Mouse (Mus musculus): Measurements from ENCODE around the gene Galnt6.
A peak's percentile ranks its signal among the peaks of the same experiment; 100 is the strongest.
"Not testable (repeated sequence)": the region's sequence is repeated elsewhere in the genome, so short reads cannot be mapped to it uniquely, and the experiment has no call there.

Galnt6 gene

DNA sequence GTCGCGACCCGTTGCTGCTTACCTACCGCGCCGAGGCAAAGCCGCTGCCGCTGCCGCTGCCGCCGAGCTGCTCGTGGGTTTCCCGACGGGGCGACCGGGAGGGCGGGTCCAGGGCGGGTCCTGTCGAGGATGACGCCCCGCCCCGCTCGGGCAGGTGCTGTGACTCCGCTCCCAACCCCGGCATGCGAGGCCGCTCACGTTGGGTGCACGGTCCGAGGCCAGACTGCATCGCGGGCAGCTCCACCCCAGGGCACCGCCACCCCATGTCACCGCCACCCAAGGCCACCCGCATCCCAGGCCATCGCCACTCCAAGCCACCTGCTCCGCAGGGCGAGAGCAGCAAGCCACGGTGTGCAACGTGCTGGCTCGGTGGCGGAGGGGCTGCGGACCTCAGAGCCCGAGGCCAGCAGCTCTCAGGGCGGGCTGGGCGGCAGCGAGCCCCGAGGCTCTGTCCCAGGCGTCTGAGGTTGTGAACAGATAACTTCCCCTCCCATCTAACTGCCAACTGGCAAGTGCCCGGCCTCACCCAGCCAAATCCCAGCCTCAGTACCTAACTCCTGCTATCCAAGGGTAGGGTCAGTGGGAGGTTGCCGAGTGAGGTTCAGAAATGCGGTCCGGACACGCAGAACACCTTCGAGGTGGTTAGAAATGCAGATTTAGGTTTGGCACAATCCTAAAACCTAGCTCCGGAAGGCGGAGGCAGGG, at the start of gene Galnt6:
TSS of gene Galnt6 (minus strand) at position 96 of the 705 bp plus-strand sequence.
- no peak for DNase-seq

DNA sequence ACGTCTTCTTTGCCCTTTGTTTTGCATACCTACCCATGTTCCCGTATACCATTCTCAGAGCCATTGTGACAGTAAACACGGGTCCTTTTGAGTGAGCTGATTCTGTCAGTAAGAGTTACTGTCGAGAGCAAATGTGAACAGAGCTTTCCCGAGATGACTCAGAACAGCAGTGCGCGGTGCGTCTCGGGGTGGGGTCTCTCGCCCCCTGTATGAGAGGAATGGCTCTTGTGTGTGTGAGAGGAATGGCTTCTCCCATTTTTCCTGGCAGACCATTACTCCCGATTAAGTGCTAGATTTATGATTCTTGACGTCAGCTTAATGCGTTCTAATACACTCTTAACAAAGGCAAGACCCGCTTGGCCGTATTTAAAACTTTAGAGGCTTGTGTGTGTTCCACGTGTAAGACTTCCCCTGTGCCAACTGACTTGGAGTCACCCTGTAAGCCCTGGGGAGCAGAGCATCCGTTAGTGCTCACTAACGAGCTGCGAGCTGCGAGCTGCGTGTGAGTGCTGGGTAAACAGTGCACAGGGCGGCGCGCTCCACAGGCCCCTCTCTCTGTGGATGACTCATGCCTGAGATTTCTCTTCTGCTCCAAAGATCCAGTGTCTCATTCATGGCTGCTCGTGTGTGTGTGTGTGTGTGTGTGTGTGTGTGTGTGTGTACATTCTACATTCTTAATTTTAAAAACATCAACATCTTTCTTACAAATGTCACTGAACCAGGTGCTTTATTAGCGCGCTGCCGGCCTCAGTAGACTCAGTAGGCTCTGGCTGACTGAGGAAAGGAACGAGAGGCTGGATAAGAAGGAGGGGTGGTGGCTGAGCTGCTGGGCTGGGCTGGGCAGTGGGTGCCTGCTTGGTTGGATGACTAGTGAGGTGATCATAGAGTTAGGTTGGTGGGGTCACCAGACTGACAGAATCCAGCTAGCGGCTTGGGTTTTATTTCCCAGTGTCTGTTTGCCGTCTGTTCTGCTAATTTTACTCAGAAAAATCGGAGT, 48.1 kb upstream of the Galnt6 start:
- no peak for DNase-seq

DNA sequence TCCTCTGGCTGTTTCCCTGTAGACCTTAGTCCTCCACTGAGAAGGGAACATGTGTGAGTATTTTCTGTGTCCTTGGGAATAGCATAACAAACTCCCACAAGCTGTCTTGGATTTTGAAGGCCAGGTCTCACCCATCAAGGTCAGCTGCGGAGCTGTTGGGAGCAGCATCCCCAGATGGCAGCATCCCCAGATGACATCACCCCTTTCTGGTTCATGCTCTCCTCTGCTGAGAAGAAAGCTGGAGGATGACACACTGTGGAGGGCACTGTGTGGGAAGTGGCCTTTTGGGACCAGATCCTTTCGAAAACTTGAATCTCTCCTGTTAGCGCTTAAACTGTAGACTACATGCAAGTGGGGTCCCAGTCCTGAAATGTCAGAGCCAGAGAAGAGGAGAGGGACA, 47.2 kb upstream of the Galnt6 start:
- no peak for DNase-seq

DNA sequence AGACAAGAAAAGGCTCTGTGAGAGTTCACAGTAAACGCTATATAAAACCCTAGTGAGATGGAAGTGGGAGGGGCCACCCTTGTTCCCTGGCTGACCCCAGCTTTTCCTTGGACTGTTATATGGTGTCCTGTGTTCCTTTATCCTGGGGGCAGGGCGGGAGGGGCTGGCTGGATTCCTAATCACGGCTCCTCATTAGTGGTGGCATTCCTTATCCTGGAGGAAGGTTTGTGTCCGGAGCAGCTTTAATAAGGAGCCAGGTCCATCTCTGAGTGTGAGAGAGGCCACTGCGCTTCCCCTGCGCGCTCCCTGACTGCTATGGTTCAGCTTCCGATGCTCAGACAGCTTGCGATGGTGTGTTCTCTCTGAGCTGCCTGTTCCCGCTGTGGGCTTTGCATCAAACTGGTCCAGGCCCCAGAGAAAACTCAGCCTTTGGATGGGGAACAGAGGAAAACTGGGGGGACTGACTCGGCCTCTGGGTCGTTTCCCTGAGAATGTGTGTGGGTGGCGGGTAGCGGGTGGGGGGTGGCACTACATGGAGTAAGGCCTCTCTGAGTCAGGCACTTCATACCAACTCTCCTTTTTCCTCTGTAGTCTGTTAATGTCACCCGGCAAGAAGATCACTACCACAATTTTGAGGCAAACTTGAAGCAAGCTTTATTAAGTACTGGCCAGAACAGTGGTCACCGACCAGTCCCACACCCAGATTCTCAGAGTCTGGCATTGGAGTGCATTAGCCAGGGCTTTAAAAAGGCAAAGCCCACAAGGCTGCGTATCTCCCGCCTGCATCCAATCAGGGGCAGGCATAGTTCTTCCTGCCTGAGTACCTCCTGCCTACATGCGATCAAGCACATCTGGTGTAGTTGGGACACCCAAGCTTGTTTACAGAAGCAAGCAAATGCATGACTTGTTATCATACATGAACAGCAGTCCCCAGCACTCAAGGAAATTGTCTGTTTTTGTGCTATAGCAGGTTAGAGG, 46.3 kb upstream of the Galnt6 start:
- no peak for DNase-seq

DNA sequence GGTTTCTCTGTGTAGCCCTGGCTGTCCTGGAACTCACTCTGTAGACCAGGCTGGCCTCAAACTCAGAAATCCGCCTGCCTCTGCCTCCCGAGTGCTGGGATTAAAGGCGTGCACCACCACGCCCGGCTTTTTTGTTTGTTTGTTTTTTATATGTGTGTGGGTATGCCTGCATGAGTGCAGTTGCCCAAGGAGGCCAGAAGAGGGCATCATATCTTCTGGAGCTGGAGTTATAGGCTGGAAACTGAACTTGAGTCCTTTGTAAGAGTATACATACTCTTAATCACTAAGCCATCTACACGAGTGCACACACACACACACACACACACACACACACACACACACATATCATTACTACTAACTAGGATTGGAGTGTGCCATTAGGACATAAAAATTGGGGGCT, 44.7 kb upstream of the Galnt6 start:
- not testable (repeated sequence) for DNase-seq

DNA sequence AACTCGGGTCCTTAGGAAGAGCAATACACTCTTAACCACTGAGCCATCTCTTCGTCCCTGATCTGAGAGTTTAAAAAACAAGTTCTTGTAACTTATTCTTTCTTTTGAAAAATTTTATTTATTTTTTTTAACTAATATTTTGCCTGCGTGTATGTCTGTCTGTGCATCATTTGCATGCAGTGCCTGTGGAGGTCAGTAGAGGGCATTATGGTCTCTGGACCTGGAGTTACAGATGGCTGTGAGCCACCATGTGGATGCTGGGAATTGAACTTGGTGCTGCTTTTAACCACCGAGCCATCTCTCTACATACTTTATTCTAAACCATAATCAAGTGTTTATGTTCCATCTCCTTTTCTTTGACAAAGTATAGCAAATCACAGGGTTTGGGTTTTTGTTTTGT, 43.5 kb upstream of the Galnt6 start:
- DNase-seq: no peak

DNA sequence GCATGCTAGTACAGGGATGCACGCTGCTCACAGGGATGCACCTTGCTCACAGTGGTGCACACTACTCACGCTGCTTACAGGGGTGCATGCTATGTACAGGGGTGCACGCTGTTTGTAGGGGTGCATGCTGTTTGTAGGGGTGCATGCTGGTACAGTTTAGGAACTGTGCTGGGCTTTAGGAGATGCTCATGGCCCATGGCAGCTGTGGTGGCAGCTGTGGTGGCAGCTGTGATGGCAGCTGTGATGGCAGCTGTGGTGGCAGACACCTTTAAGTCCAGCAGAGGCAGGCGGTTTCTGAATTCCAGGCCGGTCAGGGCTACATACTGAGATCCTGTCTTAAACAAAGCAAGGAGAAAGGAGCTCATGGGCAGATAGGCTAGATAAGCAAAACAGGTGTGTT, 41.2 kb upstream of the Galnt6 start:
- no peak for DNase-seq

DNA sequence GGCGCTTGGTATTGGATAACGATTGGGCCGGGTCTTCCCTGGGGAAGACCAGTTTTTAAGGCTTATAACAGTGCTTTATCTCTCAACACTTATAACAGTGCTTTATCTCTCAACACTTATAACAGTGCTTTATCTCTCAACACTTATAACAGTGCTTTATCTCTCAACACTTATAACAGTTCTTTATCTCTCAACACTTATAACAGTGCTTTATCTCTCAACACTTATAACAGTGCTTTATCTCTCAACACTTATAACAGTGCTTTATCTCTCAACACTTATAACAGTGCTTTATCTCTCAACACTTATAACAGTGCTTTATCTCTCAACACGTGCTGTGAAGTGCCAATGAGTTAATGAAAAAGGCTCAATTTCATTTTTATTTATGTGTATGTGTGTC, 39.8 kb upstream of the Galnt6 start:
- DNase-seq: not testable (repeated sequence)

DNA sequence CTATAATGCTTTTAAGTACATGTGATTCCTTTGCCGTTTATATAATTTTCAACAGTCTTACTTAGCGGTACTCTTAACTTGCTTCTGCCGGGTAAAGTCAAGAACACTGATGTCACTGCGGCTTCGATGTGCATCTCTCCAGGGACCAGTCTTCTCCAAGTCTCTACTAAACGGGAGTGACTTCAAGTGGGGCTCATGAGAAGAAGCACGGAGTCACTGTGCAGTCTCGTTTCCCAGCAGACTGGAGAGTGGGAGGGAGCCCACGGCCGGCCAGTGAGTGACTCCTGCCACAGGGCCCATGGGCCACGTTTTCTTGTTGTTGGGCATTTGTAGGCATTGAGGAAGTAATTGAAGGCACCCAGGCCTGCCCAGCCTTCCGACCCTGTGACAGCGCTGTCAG, 38.7 kb upstream of the Galnt6 start:
- DNase-seq: no peak

DNA sequence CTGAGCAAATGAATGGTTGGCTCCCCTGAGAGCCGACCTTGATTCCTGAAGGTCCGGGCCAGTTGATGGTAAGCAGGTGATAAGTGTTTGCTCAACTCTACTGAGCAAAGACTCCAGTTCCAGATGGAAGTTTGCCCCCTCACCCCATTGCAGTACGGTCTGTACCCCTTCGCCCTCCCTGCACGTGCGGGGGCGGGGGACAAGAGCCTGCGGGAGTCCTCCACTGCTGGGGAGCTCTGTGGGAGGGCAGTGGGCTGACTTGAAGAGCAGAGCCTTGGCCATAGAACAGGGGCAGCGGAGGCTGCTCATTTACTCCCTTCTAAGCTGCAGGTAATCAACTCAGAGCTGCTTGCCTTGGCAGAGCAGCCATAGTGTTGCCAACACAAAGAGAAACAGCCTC, 37.6 kb upstream of the Galnt6 start:
- no peak for DNase-seq

DNA sequence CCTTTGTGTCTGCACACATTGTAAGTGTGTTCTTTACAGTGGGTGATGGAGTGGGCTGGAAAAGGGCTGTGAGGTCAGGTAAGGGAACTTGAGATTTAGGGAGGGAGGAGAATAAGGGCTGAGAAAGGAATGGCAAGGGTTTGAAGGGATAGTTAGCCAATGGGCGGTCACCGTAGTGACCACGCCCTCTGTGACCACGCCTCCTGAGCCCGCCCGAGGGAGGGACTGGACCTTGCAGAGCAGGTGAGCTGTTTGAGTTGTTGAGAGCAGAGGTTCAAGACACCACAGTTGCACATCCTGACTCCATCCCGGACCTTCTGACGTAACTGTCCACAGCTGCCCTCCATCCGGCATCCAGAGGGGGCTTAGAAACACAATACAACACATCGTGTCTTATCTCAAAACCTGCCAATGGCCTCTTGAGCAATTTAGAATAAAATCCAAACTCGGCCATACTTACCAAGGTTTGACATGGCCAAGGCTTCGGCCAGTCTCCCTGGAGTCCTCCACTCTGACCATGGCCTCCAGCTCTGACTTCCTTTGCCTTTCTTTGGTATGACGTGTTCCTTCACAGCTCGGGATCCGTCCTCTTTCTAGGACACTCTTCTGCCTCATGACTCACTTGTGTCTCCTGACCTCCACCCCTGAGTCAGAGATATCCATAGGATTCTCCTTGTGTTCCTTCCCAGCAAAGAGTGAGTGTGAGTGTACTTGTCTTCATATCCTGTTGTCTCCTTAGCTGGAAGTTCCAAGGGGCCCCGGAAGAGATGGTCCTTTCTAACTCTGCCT, 35.2 kb upstream of the Galnt6 start:
- no peak for DNase-seq

DNA sequence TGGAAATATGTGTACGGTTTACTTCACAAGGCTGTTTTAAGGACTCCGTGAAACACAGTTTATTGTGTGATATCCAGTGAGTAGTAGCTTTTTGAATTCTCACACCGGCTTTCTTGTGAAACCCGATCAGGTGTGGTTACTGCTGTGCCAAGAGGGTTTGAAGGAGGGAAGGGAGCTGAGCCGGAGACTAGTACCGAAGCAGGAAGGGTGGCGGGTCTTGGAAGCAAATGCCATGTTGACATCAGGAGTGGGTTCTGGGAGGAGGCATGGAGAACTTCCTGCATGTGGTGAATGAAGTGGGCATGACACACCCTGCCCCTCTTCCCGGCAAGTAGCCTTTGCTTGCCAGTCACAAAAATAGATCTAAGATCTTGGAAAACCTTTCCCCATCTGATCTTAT, 33.5 kb upstream of the Galnt6 start:
- DNase-seq: no peak

DNA sequence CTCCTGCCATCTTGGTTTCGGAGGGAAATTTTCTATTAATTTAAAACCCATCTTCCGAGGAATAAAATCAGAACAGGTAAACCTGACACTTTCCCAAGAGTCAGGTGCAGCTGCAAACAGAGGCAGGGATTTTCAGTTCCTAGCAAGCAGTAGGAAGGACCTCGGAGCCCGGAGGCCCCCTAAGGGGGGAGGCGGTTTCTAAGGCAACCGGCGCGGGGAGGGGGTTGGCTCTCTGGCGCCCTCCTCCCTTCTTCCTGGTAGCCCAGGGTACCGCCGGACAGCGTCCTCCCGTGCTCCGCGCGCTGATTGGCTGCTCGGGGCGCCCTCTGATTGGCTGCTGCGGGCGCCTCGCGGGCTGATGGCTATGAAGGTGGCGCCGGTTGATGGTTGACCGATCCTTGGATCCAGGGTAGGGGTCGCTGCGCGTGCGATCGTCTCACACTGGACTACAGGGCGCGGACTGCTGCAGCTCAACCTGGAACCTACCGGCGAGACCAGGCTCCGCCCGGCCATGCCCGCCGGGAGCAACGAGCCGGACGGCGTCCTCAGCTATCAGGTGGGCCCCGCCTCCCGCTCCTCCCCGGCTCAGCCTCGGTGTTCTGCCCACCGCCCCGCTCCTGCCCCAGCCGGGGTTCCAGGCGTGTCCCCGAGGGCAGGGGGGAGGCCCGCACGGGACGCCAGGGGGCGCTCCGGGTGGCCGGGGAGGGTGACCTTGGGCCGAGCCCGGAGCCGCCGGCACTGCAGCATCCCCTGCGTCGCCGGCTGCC, 32.4 kb upstream of the Galnt6 start, which contains the start of gene Slc4a8:
TSS of gene Slc4a8 (plus strand) at position 329 of the 767 bp plus-strand sequence.
- peak; percentile 92 for DNase-seq

DNA sequence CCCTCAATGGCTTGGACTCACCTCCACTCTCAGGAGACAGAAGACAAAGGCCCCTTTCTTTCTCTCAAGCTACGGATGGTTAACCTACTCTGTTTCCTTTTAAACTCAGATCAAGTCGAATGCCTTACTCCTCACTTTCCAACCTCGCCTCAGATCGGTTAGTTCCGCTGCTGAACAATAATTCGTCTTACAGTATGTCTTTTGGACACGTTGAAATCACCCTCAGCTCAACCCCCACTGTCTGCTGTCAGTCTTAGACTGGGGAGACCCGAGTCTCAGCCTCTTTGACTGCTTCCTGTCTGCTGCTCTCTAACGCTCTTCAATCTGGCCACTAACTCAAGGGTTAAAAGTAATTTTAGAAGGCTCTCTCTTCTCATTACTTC, 31.9 kb upstream of the Galnt6 start:
- DNase-seq: no peak

DNA sequence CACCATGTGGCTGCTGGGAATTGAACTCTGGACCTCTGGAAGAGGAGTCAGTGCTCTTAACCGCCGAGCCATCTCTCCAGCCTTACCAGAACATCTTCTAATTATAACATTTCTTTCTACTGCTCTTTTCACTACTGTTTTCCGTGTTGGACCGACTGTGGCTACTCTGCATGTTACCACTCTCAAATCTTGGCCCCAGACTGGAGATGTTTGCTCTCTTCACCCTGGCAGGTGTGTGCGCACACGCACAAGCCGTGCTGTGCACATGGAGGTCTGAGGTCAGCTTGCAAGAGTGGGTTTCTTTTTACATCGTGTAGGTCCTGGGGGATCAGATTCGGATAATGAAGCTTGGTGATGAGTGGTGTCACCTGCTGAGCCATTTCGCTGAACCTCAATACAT, 30.1 kb upstream of the Galnt6 start:
- no peak for DNase-seq

DNA sequence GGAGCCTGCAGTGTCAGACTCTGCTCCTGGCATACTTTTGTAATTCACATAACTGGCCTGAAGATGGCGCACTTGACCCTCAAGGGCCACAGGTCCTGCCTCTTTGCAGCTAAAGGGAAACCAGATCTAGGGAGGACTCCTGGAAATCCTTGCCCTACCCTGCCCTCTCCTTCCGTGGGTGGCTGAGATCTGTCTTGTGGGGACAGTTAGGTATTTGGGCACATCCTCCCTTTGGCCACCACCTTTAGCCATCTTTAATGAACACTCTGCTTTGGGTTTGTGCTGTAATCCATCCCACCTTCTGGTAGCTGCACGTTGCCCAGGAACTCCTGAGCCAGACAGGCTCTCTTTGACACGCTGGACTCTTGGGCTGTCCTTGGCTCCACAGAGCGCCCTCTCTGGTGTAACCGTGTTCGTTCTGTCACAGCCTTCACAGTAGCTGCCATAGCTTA, 28.4 kb upstream of the Galnt6 start:
- DNase-seq: peak; percentile 68

DNA sequence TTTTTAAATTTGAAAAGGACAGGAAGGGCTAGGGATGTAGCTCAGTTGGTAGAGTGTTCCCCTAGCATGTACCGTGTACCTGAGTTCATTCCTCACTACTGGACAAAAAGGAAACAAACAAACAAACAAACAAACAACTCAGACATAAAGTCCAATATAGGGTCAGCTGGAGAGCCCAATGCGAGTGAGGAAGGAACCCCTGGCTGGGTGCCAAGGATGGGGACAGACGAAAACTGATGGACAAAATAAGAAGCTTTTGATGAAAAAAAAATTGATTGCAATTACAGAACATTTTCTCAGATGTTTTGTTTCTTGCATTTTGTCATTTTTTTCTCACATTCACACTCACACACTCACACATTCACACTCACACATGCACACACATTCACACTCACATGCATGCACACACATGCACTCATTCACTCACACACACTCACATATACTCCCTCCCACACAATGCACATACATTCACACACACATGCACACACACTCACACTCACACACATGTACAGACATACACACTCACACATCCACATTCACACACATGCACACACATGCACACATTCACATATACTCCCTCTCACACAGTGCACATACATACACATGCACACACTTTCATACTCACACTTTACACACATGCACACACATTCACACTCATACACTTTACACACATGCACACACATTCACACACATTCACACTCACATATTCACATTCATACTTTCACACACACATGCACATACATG, 26.9 kb upstream of the Galnt6 start:
- no peak for DNase-seq

DNA sequence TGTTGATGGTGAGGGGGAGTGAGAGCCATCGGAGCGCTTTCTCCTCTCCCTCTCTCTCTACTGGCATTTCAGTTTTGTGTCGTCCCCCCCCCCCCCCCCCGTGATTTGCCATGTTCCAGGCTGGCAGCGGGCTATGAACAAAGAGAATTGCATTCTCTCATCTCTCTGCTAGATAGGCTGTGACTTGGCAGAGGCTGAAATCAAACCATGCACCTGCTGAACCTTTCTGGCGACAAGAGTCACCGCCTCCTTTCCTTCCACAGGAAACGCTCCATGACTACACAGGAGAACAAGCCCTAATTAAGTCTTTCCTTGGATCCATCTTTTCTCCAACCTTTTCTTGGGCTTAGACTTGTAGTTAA, 26.3 kb upstream of the Galnt6 start:
- DNase-seq: no peak

DNA sequence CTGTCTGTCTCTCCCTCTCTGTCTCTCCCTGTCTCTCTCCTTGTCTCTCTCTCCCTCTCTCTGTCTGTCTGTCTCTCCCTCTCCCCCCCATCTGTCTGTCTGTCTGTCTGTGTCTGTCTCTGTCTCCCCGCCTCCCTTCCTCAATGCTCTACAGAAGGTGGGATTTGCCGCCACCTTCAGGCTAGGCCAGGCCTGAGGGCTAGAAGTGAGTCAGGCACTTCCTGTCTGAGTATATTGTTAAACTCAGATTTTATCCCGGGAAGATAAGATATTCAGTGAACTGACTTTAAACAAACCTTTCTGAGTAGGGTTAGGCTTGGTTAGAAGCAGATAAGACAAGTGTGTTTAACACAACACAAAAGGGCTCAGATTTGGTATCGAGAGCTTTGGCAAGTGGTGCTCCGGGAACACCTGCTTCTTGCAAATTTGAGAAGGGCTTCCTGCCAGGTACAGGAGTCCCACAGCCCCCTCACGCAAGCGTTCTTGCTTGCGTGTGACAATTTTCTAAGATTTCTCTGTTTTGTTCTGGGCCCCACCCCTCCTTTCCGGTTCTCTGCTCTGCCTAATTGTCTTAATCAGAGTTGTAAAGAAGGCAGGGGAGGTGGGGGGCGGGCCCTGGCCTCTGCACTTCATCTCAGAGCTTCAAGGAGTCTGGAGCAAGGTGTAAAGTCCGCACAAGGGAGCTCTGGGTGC, 25.8 kb upstream of the Galnt6 start:
- DNase-seq: no peak

DNA sequence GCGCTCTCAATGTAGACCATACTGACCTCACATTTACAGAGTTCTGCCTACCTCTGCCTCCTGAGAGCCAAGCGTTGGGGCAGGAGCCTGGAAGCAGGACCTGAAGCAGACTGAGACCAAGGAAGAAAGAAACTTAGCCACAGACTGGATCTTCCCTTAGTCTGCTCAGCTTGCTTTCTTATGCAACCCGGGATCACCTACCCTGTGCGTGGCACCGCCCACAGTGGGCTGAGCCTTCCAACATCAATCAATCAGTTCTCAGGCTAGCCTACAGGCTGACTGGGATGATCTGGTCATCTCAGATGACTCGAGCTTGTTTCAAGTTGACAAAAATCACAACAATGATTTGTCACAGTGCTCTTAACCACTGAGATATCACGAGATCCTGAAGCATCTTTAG, 24.9 kb upstream of the Galnt6 start:
- DNase-seq: no peak

All from cerebellum, adult 11 months (tissue).